Mouse (Mus musculus): ENCODE measurements at regions not wholly inside any gene's neighbourhood (a gene's known extent, or its start where the extent isn't known, plus 50 kb on each side); places are given as distances from the start of the nearest gene placed in this dataset.

DNA sequence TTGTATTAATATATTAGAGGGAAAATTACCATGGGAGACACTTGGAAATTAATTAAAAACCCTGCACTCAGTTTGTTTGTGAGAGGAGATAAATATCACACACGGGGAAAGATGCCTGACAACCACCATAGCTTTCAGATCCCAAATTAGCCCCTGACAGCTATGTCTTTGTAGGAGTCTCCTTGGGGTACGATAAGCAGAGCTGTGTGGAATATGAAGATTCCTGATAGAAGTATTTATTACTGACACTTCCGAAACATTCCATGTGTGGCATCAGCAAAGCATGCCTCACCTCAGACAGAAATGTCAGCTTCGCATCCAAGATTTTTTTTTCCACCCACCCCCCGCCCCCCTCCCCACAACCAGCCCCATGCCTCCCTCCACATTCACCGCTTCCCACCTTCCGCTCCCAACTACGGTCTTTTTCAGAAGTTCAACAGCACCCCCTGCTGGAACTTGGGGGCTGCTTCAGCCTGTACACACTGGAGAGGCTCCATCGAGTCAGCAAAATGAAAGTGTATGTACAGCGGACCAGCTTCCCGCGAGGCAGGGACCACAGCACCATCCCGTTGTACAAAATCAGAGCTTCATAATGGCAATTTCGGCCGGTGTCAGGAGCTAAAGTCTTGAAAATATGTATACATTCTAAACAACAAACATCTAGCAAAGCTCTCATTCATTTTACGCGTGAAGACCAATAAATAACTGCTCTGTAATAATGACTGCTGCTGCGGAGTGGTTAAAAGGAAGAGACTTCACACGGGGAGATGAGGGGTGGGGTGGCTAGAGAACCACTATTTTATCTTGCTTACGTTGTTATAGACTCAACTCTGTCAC, 66.7 kb downstream of the Rwdd3 start:
- Histone ChIP-seq H3K27me3 (replicated peaks; ENCODE audit: control insufficient read depth, insufficient read depth, low read length) (no peaks in the 10 kb centered on the region), H3K9ac (ENCODE audit: low read length) (no peak overlapping the region), H3K4me2 (ENCODE audit: low read length) (peak overlapping the region; percentile 45), H3K4me1 (replicated peaks; ENCODE audit: control insufficient read depth, insufficient read depth, low read length) (no peaks in the 10 kb centered on the region), H3K4me3 (ENCODE audit: low read depth, low read length) (peak overlapping the region; percentile 10; the same call in 1 of the 2 replicates), H3K36me3 (ENCODE audit: control insufficient read depth, insufficient read depth, low read length) (no peaks in the 10 kb centered on the region), H3K27ac (ENCODE audit: low read depth) (no peak overlapping the region), H3K9me3 (ENCODE audit: control insufficient read depth, low read length) (no peaks in the 10 kb centered on the region)
- peak; percentile 89 for DNase-seq (ENCODE audit: low spot score)
- peak; percentile 77 for ATAC-seq (replicated peaks; ENCODE audit: low FRiP score, low TSS enrichment, low read depth)
- WGBS: 26% methylated on average over 20 of the region's 20 CpGs

DNA sequence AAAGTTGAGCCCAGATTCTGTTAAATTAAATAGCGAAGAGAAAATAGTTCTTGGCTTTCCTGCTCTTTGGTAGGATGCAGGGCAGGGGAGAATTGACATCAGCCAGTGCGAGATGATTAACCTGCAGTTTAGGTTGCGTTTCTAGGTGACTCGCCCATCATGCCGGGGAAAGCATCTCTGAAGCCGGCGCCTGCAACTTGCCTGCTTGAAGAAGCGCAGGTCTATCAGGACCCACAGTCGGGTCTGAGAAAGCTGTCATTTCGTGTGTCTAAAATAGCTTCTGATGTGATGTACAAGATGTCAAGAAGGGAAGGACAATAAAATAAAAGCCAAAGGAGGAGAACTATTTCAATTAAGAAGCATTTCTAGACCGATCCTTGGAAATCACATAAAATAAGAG, 68.6 kb downstream of the Rwdd3 start:
- no peak overlapping the region for H3K9ac ChIP-seq (ENCODE audit: low read length)
- DNase-seq (ENCODE audit: low spot score): no peak
- WGBS: 69% methylated on average over 11 of the region's 11 CpGs
- no peaks in the 10 kb centered on the region for H3K27me3 ChIP-seq (replicated peaks; ENCODE audit: control insufficient read depth, insufficient read depth, low read length)
- no peak overlapping the region for H3K4me3 ChIP-seq (ENCODE audit: low read depth, low read length)
- no peak overlapping the region for H3K4me2 ChIP-seq (ENCODE audit: low read length)
- H3K36me3 ChIP-seq (ENCODE audit: control insufficient read depth, insufficient read depth, low read length): no peaks in the 10 kb centered on the region
- no peaks in the 10 kb centered on the region for H3K4me1 ChIP-seq (replicated peaks; ENCODE audit: control insufficient read depth, insufficient read depth, low read length)
- no peak for ATAC-seq (replicated peaks; ENCODE audit: low FRiP score, low TSS enrichment, low read depth)
- no peak overlapping the region for H3K27ac ChIP-seq (ENCODE audit: low read depth)
- no peaks in the 10 kb centered on the region for H3K9me3 ChIP-seq (ENCODE audit: control insufficient read depth, low read length)

DNA sequence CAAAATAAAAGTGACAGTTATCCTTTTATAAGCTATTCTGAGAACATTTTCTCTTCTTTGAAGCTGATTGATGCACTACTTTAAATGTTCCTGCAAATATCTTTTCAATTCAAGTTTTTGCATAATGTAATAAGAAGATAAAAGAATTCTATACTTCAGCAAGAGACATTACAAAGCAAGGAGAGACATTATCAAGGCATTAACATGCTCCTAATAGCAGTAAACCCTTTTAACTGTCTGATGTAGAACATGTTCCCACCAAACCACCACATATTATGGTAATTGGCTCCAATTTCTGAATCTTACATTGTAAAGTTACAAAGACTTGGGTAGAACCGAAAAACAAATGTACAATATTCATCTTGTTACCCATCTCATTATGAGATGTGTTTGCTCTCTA, 69.4 kb downstream of the Rwdd3 start:
- 95% methylated on average over 1 of the region's 1 CpGs for WGBS
- H3K27me3 ChIP-seq (replicated peaks; ENCODE audit: control insufficient read depth, insufficient read depth, low read length): no peaks in the 10 kb centered on the region
- ATAC-seq (replicated peaks; ENCODE audit: low FRiP score, low TSS enrichment, low read depth) (no peak), DNase-seq (ENCODE audit: low spot score) (no peak)
- H3K4me1 ChIP-seq (replicated peaks; ENCODE audit: control insufficient read depth, insufficient read depth, low read length): no peaks in the 10 kb centered on the region
- H3K36me3 ChIP-seq (ENCODE audit: control insufficient read depth, insufficient read depth, low read length): no peaks in the 10 kb centered on the region
- H3K27ac ChIP-seq (ENCODE audit: low read depth): no peak overlapping the region
- no peaks in the 10 kb centered on the region for H3K9me3 ChIP-seq (ENCODE audit: control insufficient read depth, low read length)
- no peak overlapping the region for H3K4me3 ChIP-seq (ENCODE audit: low read depth, low read length)
- H3K9ac ChIP-seq (ENCODE audit: low read length): no peak overlapping the region
- no peak overlapping the region for H3K4me2 ChIP-seq (ENCODE audit: low read length)

DNA sequence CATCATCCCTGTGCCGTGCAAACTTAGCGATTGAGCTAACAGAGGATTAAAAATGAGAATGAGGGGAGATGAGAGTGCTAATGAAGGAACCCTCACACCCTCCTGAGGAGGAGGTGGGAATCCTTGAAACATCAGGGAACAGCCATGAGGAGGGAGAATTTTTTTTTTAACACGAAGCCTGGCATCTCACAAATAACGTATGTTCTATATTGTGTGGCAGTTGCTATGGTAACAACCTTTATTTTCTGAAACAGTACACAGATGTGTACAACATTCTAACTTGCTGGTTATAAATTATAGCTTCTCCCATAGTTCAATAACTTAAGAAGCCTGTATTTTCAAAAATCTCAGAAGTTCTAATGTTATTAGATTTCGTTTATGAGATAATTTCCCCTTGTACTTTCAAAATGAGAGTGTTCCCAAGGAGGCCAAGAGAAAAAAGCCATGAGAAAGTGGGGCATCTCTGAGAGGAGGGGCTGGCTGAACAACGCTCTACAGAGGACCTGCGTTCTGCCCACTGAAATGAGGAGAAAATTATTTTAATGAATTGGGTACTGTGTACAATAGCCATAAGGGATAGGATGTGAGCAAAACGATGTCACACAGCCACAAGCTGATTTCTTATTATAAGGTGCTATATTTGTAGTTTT, 71.2 kb downstream of the Rwdd3 start:
- no peaks in the 10 kb centered on the region for H3K27me3 ChIP-seq (replicated peaks; ENCODE audit: control insufficient read depth, insufficient read depth, low read length)
- 83% methylated on average over 8 of the region's 8 CpGs for WGBS
- H3K27ac ChIP-seq (ENCODE audit: low read depth): no peak overlapping the region
- no peak for DNase-seq (ENCODE audit: low spot score)
- H3K36me3 ChIP-seq (ENCODE audit: control insufficient read depth, insufficient read depth, low read length): no peaks in the 10 kb centered on the region
- no peak overlapping the region for H3K4me3 ChIP-seq (ENCODE audit: low read depth, low read length)
- H3K4me1 ChIP-seq (replicated peaks; ENCODE audit: control insufficient read depth, insufficient read depth, low read length): no peaks in the 10 kb centered on the region
- no peak overlapping the region for H3K4me2 ChIP-seq (ENCODE audit: low read length)
- H3K9me3 ChIP-seq (ENCODE audit: control insufficient read depth, low read length): no peaks in the 10 kb centered on the region
- ATAC-seq (replicated peaks; ENCODE audit: low FRiP score, low TSS enrichment, low read depth): no peak
- H3K9ac ChIP-seq (ENCODE audit: low read length): no peak overlapping the region

DNA sequence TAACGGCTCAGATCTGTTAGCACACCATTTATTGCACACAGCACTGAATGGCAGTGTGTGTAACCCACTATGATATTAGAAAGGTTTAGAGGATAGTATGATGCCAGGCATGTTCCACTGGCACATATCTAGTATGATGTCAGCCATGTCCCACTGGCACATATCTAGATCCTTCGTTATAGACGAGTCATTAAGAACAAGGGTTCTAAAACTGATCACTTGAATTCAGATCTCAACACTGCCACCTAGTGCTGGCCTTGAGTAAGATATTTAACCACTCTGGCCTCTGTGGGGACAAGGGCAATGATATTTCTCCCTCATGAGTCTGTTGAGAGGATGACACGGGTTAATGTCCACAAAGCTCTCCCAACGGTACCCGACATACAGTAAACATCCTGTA, 78.0 kb downstream of the Rwdd3 start:
- no peaks in the 10 kb centered on the region for H3K9me3 ChIP-seq (ENCODE audit: control insufficient read depth, low read length)
- H3K27ac ChIP-seq (ENCODE audit: low read depth): no peak overlapping the region
- no peak overlapping the region for H3K4me3 ChIP-seq (ENCODE audit: low read depth, low read length)
- WGBS: 27% methylated on average over 6 of the region's 6 CpGs
- DNase-seq (ENCODE audit: low spot score) (no peak), ATAC-seq (replicated peaks; ENCODE audit: low FRiP score, low TSS enrichment, low read depth) (no peak)
- no peak overlapping the region for H3K9ac ChIP-seq (ENCODE audit: low read length)
- H3K4me2 ChIP-seq (ENCODE audit: low read length): no peak overlapping the region
- no peaks in the 10 kb centered on the region for H3K36me3 ChIP-seq (ENCODE audit: control insufficient read depth, insufficient read depth, low read length)
- H3K27me3 ChIP-seq (replicated peaks; ENCODE audit: control insufficient read depth, insufficient read depth, low read length): no peaks in the 10 kb centered on the region
- H3K4me1 ChIP-seq (replicated peaks; ENCODE audit: control insufficient read depth, insufficient read depth, low read length): no peaks in the 10 kb centered on the region

DNA sequence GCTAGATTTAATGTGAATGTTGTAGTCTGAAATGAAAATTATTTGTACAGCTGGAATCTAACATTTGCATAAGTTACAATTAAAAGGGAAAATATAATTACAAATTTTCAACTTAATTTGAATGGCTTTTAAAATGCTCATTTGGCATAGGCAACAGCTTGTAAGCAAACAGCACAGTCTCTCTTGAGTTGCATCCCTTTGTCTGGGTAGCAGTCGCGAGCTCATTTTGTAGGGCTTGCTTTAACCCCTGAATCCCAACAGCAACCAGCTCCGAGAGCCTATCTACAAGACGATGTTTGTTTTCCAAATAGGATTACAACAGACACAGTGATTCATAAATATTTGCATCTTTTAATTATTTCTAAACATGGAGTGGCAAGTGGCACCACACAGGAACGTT, 82.8 kb downstream of the Rwdd3 start:
- Histone ChIP-seq H3K27me3 (replicated peaks; ENCODE audit: control insufficient read depth, insufficient read depth, low read length) (no peaks in the 10 kb centered on the region), H3K36me3 (ENCODE audit: control insufficient read depth, insufficient read depth, low read length) (no peaks in the 10 kb centered on the region), H3K4me2 (ENCODE audit: low read length) (no peak overlapping the region), H3K27ac (ENCODE audit: low read depth) (no peak overlapping the region), H3K9me3 (ENCODE audit: control insufficient read depth, low read length) (no peaks in the 10 kb centered on the region), H3K4me1 (replicated peaks; ENCODE audit: control insufficient read depth, insufficient read depth, low read length) (no peaks in the 10 kb centered on the region), H3K4me3 (ENCODE audit: low read depth, low read length) (no peak overlapping the region), H3K9ac (ENCODE audit: low read length) (no peak overlapping the region)
- ATAC-seq (replicated peaks; ENCODE audit: low FRiP score, low TSS enrichment, low read depth) (no peak), DNase-seq (ENCODE audit: low spot score) (no peak)
- 67% methylated on average over 5 of the region's 5 CpGs for WGBS

DNA sequence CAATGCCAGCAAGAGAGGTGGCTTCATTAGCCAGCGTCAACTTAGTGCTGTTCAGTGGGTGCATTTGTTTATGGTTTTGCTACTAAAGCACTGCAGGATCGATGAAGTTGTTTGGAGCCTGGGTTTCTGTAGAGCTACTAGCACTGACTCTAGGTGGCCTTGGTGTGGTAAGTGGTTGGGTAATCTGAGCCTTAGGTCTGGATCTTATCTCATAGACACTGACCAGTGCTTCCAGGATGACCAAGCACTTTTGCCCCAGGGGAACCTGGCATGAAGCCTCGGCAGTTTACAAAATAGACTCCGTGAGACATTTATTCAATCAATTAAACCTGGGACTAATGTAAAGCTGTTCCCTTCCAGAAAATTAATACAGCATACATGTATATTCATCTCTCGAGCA, 102.8 kb downstream of the Rwdd3 start:
- no peak overlapping the region for H3K9ac ChIP-seq (ENCODE audit: low read length)
- H3K4me2 ChIP-seq (ENCODE audit: low read length): no peak overlapping the region
- ATAC-seq (replicated peaks; ENCODE audit: low FRiP score, low TSS enrichment, low read depth) (no peak), DNase-seq (ENCODE audit: low spot score) (no peak)
- no peak overlapping the region for H3K4me3 ChIP-seq (ENCODE audit: low read depth, low read length)
- H3K36me3 ChIP-seq (ENCODE audit: control insufficient read depth, insufficient read depth, low read length): no peaks in the 10 kb centered on the region
- no peaks in the 10 kb centered on the region for H3K9me3 ChIP-seq (ENCODE audit: control insufficient read depth, low read length)
- 45% methylated on average over 5 of the region's 5 CpGs for WGBS
- H3K27ac ChIP-seq (ENCODE audit: low read depth): no peak overlapping the region
- no peaks in the 10 kb centered on the region for H3K27me3 ChIP-seq (replicated peaks; ENCODE audit: control insufficient read depth, insufficient read depth, low read length)
- no peaks in the 10 kb centered on the region for H3K4me1 ChIP-seq (replicated peaks; ENCODE audit: control insufficient read depth, insufficient read depth, low read length)

DNA sequence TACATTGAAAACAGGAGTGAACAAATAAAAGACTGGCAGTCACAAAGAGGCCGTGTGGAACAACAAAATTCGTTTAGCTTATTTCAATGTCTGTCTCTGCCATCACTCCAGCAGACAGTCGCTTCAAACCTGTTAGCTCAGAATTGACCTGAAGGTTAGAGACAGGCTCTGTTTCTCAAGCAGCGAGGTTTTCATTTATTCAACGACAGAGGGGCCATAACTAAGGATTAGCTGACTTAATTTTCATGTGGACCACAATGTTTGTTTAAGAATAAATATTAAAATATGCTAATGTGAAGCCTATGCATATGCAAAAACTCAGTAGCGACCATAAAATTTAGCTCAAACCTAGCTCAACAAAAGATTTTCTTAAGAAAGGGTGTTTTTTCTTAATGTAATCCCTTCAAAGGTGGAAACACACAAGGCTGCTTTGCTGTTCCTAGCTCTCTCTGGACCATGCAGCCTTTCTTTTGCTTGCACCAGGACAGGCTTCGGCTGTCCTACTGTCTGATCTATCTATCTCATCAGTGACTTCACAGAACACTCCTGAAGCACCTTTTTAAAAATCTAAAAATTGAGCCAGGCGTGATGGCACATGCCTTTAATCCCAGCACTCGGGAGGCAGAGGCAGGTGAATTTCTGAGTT, 135.5 kb downstream of the Rwdd3 start:
- H3K4me3 ChIP-seq (ENCODE audit: low read depth, low read length): no peak overlapping the region
- no peak overlapping the region for H3K4me2 ChIP-seq (ENCODE audit: low read length)
- no peak overlapping the region for H3K27ac ChIP-seq (ENCODE audit: low read depth)
- DNase-seq (ENCODE audit: low spot score): no peak
- no peak overlapping the region for H3K9ac ChIP-seq (ENCODE audit: low read length)
- H3K9me3 ChIP-seq (ENCODE audit: control insufficient read depth, low read length): no peaks in the 10 kb centered on the region
- H3K27me3 ChIP-seq (replicated peaks; ENCODE audit: control insufficient read depth, insufficient read depth, low read length): no peaks in the 10 kb centered on the region
- no peak for ATAC-seq (replicated peaks; ENCODE audit: low FRiP score, low TSS enrichment, low read depth)
- H3K4me1 ChIP-seq (replicated peaks; ENCODE audit: control insufficient read depth, insufficient read depth, low read length): no peaks in the 10 kb centered on the region
- 71% methylated on average over 9 of the region's 9 CpGs for WGBS
- H3K36me3 ChIP-seq (ENCODE audit: control insufficient read depth, insufficient read depth, low read length): no peaks in the 10 kb centered on the region
